Mouse (Mus musculus): ENCODE measurements around the gene Nrip1. TPM values are rescaled to one million over a fixed set of nuclear protein-coding genes. Genes with fewer than 3 reads are reported as not detected.

Gene Nrip1
- total RNA-seq, 1 experiment from 2014 or later, result 17.3 TPM

GRCm38 (mm10) chr16:76249345-76250091 lies 124.1 kb downstream of the Nrip1 start:
- ATAC-seq (ENCODE audit: extremely low read depth, insufficient number of reproducible peaks, low FRiP score, poor library complexity, severe bottlenecking), result no peak

DNA sequence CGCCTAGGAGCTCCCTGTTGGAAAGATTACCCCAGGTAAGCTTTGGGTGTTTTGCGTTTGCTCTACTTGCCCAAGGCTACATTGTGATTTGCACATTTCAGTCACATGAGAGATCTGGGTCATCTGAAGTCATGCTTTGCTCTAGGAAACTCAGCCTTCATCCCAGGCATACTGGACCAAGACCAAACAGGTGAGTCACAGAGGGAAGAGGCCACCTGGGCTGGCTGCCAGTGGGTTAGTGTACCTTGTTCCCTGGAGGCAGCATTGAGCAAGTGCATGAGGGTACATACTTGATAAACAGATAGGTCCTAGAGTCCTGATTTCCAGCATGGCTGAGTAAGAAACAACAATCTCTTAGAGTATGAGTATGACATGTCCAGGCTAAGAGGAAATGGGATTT lies 130.8 kb downstream of the Nrip1 start:
- no peak for ATAC-seq (ENCODE audit: extremely low read depth, insufficient number of reproducible peaks, low FRiP score, poor library complexity, severe bottlenecking)

- no peak for ATAC-seq (ENCODE audit: extremely low read depth, insufficient number of reproducible peaks, low FRiP score, poor library complexity, severe bottlenecking)
Measured at GRCm38 (mm10) chr16:76241266-76241665, 132.4 kb downstream of the Nrip1 start.

DNA sequence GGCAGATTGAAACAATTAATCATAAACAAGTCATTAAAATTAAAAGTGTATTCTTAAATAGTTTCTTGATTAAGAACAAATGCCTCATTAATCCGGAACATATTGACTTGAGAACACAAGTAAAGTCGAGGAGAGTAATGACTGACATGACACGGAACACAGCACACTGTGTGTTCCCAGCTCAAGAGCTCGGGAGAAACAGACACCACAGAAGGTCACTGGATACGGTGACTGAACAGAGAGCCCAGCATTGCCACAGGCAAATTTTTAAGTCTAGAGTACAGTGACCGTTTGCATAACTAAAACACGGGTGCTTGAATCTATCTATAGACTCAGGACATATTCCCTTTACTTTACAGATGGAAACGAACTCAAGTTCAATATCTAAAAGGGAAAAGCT lies 134.3 kb downstream of the Nrip1 start:
- ATAC-seq (ENCODE audit: extremely low read depth, insufficient number of reproducible peaks, low FRiP score, poor library complexity, severe bottlenecking), result no peak

GRCm38 (mm10) chr16:76238784-76239183 lies 134.8 kb downstream of the Nrip1 start:
- ATAC-seq (ENCODE audit: extremely low read depth, insufficient number of reproducible peaks, low FRiP score, poor library complexity, severe bottlenecking), result no peak

Measured in neutrophil, adult 5-6 weeks (primary cell).